Mouse (Mus musculus) left cerebral cortex, postnatal 4 days (tissue): ENCODE measurements at regions not wholly inside any gene's neighbourhood (a gene's known extent, or its start where the extent isn't known, plus 50 kb on each side); places are given as distances from the start of the nearest gene placed in this dataset.
A peak's percentile ranks its signal among the peaks of the same experiment; 100 is the strongest.

Experiments used
- DNase-seq: peaks from one replicate; pipeline ENCODE4 v3.0.0-alpha.2; 2022
- intact Hi-C: fragments of 180-260 bp; cut with DNase I; formaldehyde crosslinking; loops from one replicate; pipeline ENCODE4 v1.15.1; 2025

GRCm38 (mm10) chr16:46605001-46605878 lies 106.9 kb upstream of the Nectin3 start:
- intact Hi-C loops = no loop called here

GRCm38 (mm10) chr16:46592618-46593253 lies 94.4 kb upstream of the Nectin3 start:
- peak; percentile 45 for DNase-seq
- intact Hi-C loops = no loop called here

More at GRCm38 (mm10) chr16:46605001-46605878, 106.9 kb upstream of the Nectin3 start:
- no peak for DNase-seq

GRCm38 (mm10) chr16:46587056-46587455 lies 88.7 kb upstream of the Nectin3 start:
- DNase-seq = no peak
- intact Hi-C loops = no loop called here

GRCm38 (mm10) chr16:46584502-46584901 lies 86.2 kb upstream of the Nectin3 start:
- peak; percentile 48 for DNase-seq
- intact Hi-C loops = no loop called here

- intact Hi-C loops = no loop called here
- no peak for DNase-seq
Observed at GRCm38 (mm10) chr16:46581115-46581514, 82.8 kb upstream of the Nectin3 start.

GRCm38 (mm10) chr16:46574221-46574620 lies 75.9 kb upstream of the Nectin3 start:
- DNase-seq = no peak
- intact Hi-C loops = no loop called here

- intact Hi-C loops = no loop called here
- DNase-seq = peak; percentile 19
Observed at GRCm38 (mm10) chr16:46567446-46567845, 69.1 kb upstream of the Nectin3 start.

- peak; percentile 22 for DNase-seq
- intact Hi-C loops = no loop called here
Observed at GRCm38 (mm10) chr16:46566020-46566581, 67.8 kb upstream of the Nectin3 start.

- intact Hi-C loops = no loop called here
- DNase-seq = no peak
Observed at GRCm38 (mm10) chr16:46557281-46557680, 59.0 kb upstream of the Nectin3 start.

GRCm38 (mm10) chr16:46548207-46548606 lies 49.9 kb upstream of the Nectin3 start:
- intact Hi-C loops = no loop called here

More at GRCm38 (mm10) chr16:46548207-46548606, 49.9 kb upstream of the Nectin3 start:
- no peak for DNase-seq
